24 mouse cellular contexts compared by ENCODE assay signal in the genomic region with DNA sequence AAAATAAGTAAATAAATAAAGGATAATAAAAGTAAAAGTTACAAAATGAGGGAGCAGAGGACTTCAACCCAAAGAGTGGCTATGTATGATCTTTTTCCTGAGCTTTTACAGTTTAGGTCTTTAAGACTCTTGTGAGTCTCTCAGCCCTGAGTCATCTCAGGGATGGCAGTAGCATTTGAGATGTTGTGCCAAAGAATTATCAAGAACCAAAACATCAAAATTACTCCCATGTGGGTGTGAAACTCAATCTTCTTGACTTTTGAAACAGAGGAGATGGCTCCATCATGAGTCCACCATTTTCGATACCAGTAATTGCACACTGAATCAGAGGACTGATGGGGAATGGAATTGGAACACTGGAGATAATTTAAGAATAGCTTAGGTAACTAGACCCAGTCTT.
DNase-seq lines count a peak whose midpoint lies in the region; ATAC-seq lines count a peak whose summit lies in the region.
"Had no signal": no experiment of that assay in that cellular context is flagged by ENCODE, and none has a peak within 500 bp of the region (broad histone marks: within the 10 kb centered on the region; RNA-seq: fewer than 3 reads in every experiment).

No protein-coding gene starts in this region.

- no peak overlapping the region for H3K27ac ChIP-seq in midbrain, embryonic 11.5 days (ENCODE audit: low read depth, low read length)
- no peak overlapping the region for H3K27ac ChIP-seq in hindbrain, embryonic 11.5 days (ENCODE audit: low read depth, low read length)

- no peaks in the 10 kb centered on the region for H3K36me3 ChIP-seq in midbrain, embryonic 11.5 days (ENCODE audit: control insufficient read depth, insufficient read depth, low read length)
- no peaks in the 10 kb centered on the region for H3K36me3 ChIP-seq in hindbrain, embryonic 11.5 days (ENCODE audit: control insufficient read depth, insufficient read depth, low read length)
- H3K36me3 ChIP-seq: G1E had no signal

- WGBS in midbrain, embryonic 11.5 days = 94% methylated on average over 1 of the region's 1 CpGs
- WGBS in hindbrain, embryonic 11.5 days = 95% methylated on average over 1 of the region's 1 CpGs

- H3K4me1 ChIP-seq in midbrain, embryonic 11.5 days (ENCODE audit: control insufficient read depth, insufficient read depth, low read length) = no peaks in the 10 kb centered on the region
- H3K4me1 ChIP-seq in hindbrain, embryonic 11.5 days (replicated peaks; ENCODE audit: control insufficient read depth, insufficient read depth, low read length) = no peaks in the 10 kb centered on the region

- H3K4me3 ChIP-seq in midbrain, embryonic 11.5 days (ENCODE audit: low read depth, low read length) = no peak overlapping the region
- H3K4me3 ChIP-seq in hindbrain, embryonic 11.5 days (ENCODE audit: low read depth, low read length) = no peak overlapping the region

- H3K27me3 ChIP-seq in midbrain, embryonic 11.5 days (ENCODE audit: control insufficient read depth, insufficient read depth, low read length) = no peaks in the 10 kb centered on the region
- H3K27me3 ChIP-seq in hindbrain, embryonic 11.5 days (ENCODE audit: control insufficient read depth, insufficient read depth, low read length) = no peaks in the 10 kb centered on the region
- H3K27me3 ChIP-seq: CH12.LX, Patski had no signal

- DNase-seq in 3T3-L1 (ENCODE audit: low read depth, low spot score) = peak; percentile 72
- DNase-seq in NIH3T3 (ENCODE audit: low read depth) = peak; percentile 67
- DNase-seq in adipocyte (ENCODE audit: low spot score) = peak; percentile 10
- DNase-seq in midbrain, embryonic 11.5 days (ENCODE audit: low spot score, missing footprints) = no peak
- no peak for DNase-seq in hindbrain, embryonic 11.5 days (ENCODE audit: low spot score)
- DNase-seq in neural tube, embryonic 10.5 days (ENCODE audit: extremely low spot score, low spot score) = no peak
- DNase-seq: adrenal gland, adult 2 months; adrenal gland, adult 8-10 months; adrenal gland, postnatal 10 days; adrenal gland, postnatal 14 days; adrenal gland, postnatal 25 days; adrenal gland, postnatal 36 days; B cell, adult 2 months; cerebellum, adult 11 months; cerebellum, adult 11-12 months; cerebellum, adult 18-20 months; cerebellum, adult 2 months; cerebellum, adult 8-10 months; cerebellum, adult 9-10 months had no signal

- H3K9ac ChIP-seq in midbrain, embryonic 11.5 days (ENCODE audit: low read length) = no peak overlapping the region
- H3K9ac ChIP-seq in hindbrain, embryonic 11.5 days (ENCODE audit: low read depth, low read length) = no peak overlapping the region

- no peaks in the 10 kb centered on the region for H3K9me3 ChIP-seq in midbrain, embryonic 11.5 days (ENCODE audit: control insufficient read depth, low read length)
- H3K9me3 ChIP-seq in hindbrain, embryonic 11.5 days (ENCODE audit: control insufficient read depth, low read length) = no peaks in the 10 kb centered on the region
- H3K9me3 ChIP-seq: G1E had no signal

- no peak for ATAC-seq in midbrain, embryonic 11.5 days (ENCODE audit: low FRiP score)
- no peak for ATAC-seq in hindbrain, embryonic 11.5 days (ENCODE audit: low FRiP score)
- ATAC-seq: activated CD4-positive, CD25-positive, alpha-beta regulatory T cell, adult 4 months; CD4-positive, CD25-positive, alpha-beta regulatory T cell, adult 4 months; Patski had no signal

- H3K4me2 ChIP-seq in midbrain, embryonic 11.5 days = no peak overlapping the region
- no peak overlapping the region for H3K4me2 ChIP-seq in hindbrain, embryonic 11.5 days (replicated peaks; ENCODE audit: low read depth, low read length)

Comparison
In these comparisons a context has a peak if more than half of its experiments do, and no peak if none do; other contexts are left out.
1. DNase-seq: peak in 3T3-L1 (single experiment), NIH3T3 (single experiment) and adipocyte (single experiment); none in midbrain, embryonic 11.5 days (single experiment), hindbrain, embryonic 11.5 days (single experiment) and neural tube, embryonic 10.5 days (single experiment).